Mouse (Mus musculus): ENCODE results near the gene C1ql2.

GRCm38 (mm10) chr1:120341811-120342370, 1.5 kb downstream of the C1ql2 start:
- TF ChIP-seq CTCF (conservative IDR thresholded peaks at IDR 0.05; ENCODE audit: low read length) (no peak), POU5F1 (IDR thresholded peaks at IDR 0.05; ENCODE audit: borderline replicate concordance, low read length) (no peak), NANOG (IDR thresholded peaks at IDR 0.05; ENCODE audit: borderline replicate concordance, low read length) (no peak)

Data from E14TG2a.4 (cell line).